Mouse (Mus musculus) G1E (cell line): ENCODE results near the gene Rrp12. TPM values are rescaled to one million over a fixed set of nuclear protein-coding genes. Genes with fewer than 3 reads are reported as not detected.
"Not testable (repeated sequence)": the region's sequence is repeated elsewhere in the genome, so short reads cannot be mapped to it uniquely, and the experiment has no call there.

Source experiments
- ATAC-seq: 2 replicates; pipeline ENCODE4 v1.8.0; 2016; ENCODE audit warnings: mild to moderate bottlenecking; ENCODE audit not compliant: insufficient number of reproducible peaks, poor library complexity, low FRiP score, severe bottlenecking; ENCODE audit errors: extremely low read depth
- DNase-seq: peaks from one replicate; pipeline ENCODE4 v3.0.0; 2012; ENCODE audit warnings: low spot score
- H3K27me3 ChIP-seq: 2 replicates; pipeline ENCODE4 v1.6.1; 2012; ENCODE audit warnings: mild to moderate bottlenecking, low read length, inconsistent platforms; ENCODE audit not compliant: insufficient read depth
- H3K36me3 ChIP-seq: replicated peaks from 2 replicates; pipeline ENCODE3; 2012; ENCODE audit warnings: mild to moderate bottlenecking, inconsistent platforms
- H3K4me1 ChIP-seq: 2 replicates; pipeline ENCODE4 v1.6.1; 2012; ENCODE audit warnings: low read depth, low read length, inconsistent platforms, mixed read lengths; ENCODE audit not compliant: insufficient read depth
- H3K4me3 ChIP-seq: 2 replicates; pipeline ENCODE4 v1.5.1; 2012; ENCODE audit warnings: low read depth, mild to moderate bottlenecking, inconsistent platforms, low read length, moderate library complexity, mixed read lengths
- H3K9me3 ChIP-seq: replicated peaks from 2 replicates; pipeline ENCODE4 v1.6.1; 2012; ENCODE audit warnings: inconsistent platforms
- CTCF ChIP-seq: IDR thresholded peaks from 2 replicates; pipeline ENCODE4 v1.5.1; 2012; ENCODE audit warnings: low read depth, low read length, inconsistent platforms, mixed read lengths
- GATA1 ChIP-seq: IDR thresholded peaks from 2 replicates; pipeline ENCODE4 v1.6.1; 2012; ENCODE audit warnings: borderline replicate concordance, low read length, inconsistent platforms, mixed read lengths
- GATA2 ChIP-seq: IDR thresholded peaks from 2 replicates; pipeline ENCODE4 v1.6.1; 2012; ENCODE audit warnings: low read depth, low read length, inconsistent platforms, borderline replicate concordance
- POLR2AphosphoS5 ChIP-seq: IDR thresholded peaks from 2 replicates; pipeline ENCODE4 v1.6.1; 2012; ENCODE audit warnings: low read depth, low read length, inconsistent platforms; ENCODE audit not compliant: insufficient replicate concordance
- TAL1 ChIP-seq: conservative IDR thresholded peaks from 2 replicates; pipeline ENCODE4 v1.6.1; 2012; ENCODE audit warnings: low read depth, low read length, inconsistent platforms, mixed read lengths
- polyA plus RNA-seq: library from polyadenylated mRNA; stranded (reverse); fragments of >175 nt; gene quantifications from 2 replicates; pipeline ENCODE4 v1.2.3, GENCODE M21; 2012
- total RNA-seq, 2 experiments: library from RNA; stranded (forward) in 1 of 2; stranded (reverse) in 1 of 2; fragments of 200-1000 nt in 1 of 2; fragments of >200 nt in 1 of 2; fragmentation: Nextera tagmentation in 1 of 2; gene quantifications; 2 replicates each; pipeline ENCODE4 v1.2.3; 2014 to 2017

The Rrp12 gene
- total and polyA plus RNA-seq, 3 experiments = 14.9 to 33.8 (median 16.5) TPM

DNA sequence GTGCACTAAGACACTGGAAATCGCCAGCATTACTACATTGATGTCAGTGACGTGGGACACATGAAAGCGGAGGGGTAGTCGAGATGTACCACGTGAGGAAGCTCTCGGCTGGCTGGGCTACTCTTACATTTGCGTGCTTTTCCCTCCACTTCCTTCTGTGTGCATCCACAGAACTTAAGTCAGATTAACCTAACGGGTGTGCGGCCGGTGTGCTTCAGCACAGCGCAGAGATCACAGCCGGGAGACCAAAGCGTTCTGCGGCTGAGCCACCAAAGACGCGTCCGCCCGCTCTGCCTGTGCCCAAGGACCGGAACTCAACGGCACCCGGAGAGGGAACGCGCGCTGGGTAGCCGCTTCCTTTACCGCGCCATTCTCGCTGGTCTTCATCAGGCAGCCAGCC, 36.7 kb upstream of the Rrp12 start:
- ATAC-seq = no peak
- H3K36me3 ChIP-seq = peaks cover 60% of the 10 kb centered on the region

DNA sequence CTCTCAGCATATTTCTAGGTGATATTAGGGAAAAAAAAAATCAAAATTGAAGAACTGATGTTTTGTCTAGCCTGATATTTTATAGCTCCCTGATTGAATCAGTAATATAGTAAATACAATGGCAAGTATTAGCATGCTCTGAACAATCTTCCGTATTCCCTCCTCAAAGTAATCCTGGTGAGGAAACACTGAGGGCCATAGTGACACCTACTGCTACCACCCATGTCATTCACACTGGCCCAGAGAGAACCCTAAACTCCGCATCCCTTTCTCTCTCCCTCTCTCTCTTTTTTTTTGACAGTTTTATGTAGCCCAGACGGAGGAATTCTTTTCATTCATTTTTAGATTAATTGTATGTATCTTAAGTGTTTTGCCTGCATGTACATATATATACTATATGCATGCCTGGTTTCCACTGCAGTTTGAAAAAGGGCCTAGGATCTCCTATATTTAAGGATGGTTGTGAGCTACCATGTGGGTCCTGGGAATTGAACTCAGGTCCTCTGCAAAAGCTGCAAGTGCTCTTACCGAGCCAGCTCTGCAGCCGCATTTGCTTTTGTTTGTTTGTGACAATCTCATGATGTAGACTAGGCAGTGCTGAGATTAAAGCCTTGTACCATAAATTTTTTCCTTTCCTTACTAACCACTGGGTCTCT, 24.6 kb upstream of the Rrp12 start:
- Histone ChIP-seq H3K9me3 (no peaks in the 10 kb centered on the region), H3K4me3 (no peak overlapping the region), H3K36me3 (peaks cover 87% of the 10 kb centered on the region), H3K4me1 (peaks cover 17% of the 10 kb centered on the region), H3K27me3 (no peaks in the 10 kb centered on the region)
- ATAC-seq (no peak), DNase-seq (no peak)
- TF ChIP-seq GATA1 (no peak), GATA2 (no peak), CTCF (no peak), POLR2AphosphoS5 (no peak), TAL1 (no peak)

More for the DNA sequence above, 36.7 kb upstream of the Rrp12 start:
- TF ChIP-seq CTCF = no peak
- TF ChIP-seq POLR2AphosphoS5 = no peak
- TF ChIP-seq GATA2 = no peak
- TF ChIP-seq GATA1 = no peak
- TF ChIP-seq TAL1 = no peak
- Histone ChIP-seq H3K4me1 (peaks cover 36% of the 10 kb centered on the region), H3K9me3 (no peaks in the 10 kb centered on the region), H3K4me3 (peak overlapping the region; percentile 96), H3K27me3 (no peaks in the 10 kb centered on the region)
- peak; percentile 32 for DNase-seq

DNA sequence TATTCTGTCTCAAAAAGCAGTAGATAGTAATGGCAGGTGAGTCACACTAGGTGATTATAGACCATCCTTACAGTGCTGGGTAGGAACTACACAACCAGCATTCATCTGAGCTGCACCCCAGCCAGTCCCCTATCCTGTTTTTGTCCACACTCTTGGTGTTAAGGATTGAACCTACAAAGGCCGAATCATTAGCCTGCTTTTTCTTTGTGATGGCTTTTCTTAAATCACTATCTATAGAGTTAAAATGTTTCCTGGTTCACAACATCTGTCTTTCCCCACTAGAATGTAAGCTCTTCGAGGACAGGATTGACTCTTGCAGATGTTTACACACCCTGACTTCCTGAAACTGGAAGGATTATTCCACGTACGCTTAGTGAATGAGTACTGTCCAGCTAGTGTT, 23.5 kb upstream of the Rrp12 start:
- Histone ChIP-seq H3K4me3 (no peak overlapping the region), H3K36me3 (peaks cover 88% of the 10 kb centered on the region), H3K9me3 (no peaks in the 10 kb centered on the region), H3K4me1 (peaks cover 27% of the 10 kb centered on the region), H3K27me3 (no peaks in the 10 kb centered on the region)
- DNase-seq = no peak
- no peak for TF ChIP-seq CTCF
- peak; percentile 35; the same call in 1 of the 2 replicates for TF ChIP-seq POLR2AphosphoS5
- ATAC-seq = no peak

DNA sequence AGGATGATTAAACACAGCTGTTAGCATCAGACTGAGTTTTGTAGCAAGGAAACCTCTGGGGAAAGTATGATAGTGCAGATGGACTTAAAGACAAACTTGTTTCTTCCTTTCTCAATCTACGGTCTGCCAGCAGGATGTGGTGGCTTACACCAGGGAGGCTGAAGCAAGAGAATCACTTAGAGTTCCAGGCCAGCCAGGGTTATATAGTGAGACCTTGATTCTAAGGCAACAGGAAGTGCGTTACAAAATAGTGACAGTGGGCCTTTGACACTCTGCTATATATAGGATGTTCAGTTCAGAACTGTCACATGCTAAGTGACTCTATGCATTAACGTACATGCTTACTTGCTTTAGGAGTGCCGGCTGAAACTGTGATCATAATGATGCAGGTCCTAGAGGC, 20.9 kb upstream of the Rrp12 start:
- H3K9me3 ChIP-seq = no peaks in the 10 kb centered on the region
- DNase-seq (no peak), ATAC-seq (no peak)
- H3K36me3 ChIP-seq = peaks cover 81% of the 10 kb centered on the region
- H3K4me1 ChIP-seq = peaks cover 45% of the 10 kb centered on the region
- no peak overlapping the region for H3K4me3 ChIP-seq
- TF ChIP-seq GATA2 (no peak), CTCF (no peak), TAL1 (no peak)
- no peaks in the 10 kb centered on the region for H3K27me3 ChIP-seq

DNA sequence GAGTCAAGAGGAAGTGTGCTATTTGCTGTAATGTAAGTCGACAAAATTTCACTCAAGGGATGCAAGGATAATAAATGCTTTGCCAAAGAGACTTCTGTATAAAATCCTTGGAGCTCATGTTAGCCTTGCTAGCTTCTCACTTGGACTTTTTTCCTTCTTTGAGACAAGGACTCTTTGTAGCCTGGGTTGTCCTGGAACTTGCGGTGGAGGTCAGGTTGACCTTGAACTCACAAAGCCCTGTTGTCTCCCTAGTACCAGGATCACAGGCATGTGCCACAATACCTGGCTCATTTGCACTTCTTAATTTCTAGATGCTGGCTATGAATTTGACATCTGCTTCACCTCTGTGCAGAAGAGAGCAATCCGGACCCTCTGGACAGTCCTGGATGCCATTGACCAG, 19.3 kb upstream of the Rrp12 start:
- Histone ChIP-seq H3K36me3 (peaks cover 65% of the 10 kb centered on the region), H3K4me1 (peaks cover 52% of the 10 kb centered on the region), H3K4me3 (no peak overlapping the region; the same call in 1 of the 2 replicates), H3K9me3 (no peaks in the 10 kb centered on the region), H3K27me3 (no peaks in the 10 kb centered on the region)
- DNase-seq (no peak), ATAC-seq (no peak)
- TF ChIP-seq GATA1 = no peak
- no peak for TF ChIP-seq POLR2AphosphoS5
- no peak for TF ChIP-seq GATA2
- no peak for TF ChIP-seq CTCF

DNA sequence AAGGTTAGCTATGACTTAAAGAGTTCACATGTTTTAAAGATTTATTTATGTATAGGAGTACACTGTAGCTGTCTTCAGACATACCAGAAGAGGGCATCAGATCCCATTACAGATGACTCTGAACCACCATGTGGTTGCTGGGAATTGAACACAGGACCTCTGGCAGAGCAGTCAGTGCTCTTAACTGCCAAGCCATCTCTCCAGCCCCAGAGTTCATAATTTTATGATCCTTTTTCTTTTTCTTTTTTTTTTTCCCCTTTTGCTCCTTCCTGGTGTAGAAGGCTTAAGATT, 18.6 kb upstream of the Rrp12 start:
- H3K27me3 ChIP-seq, DNase-seq, H3K9me3 ChIP-seq, ATAC-seq: not testable (repeated sequence)
- Histone ChIP-seq H3K36me3 (peaks cover 58% of the 10 kb centered on the region), H3K4me3 (peak overlapping the region; percentile 89; the same call in 1 of the 2 replicates), H3K4me1 (peaks cover 56% of the 10 kb centered on the region)

DNA sequence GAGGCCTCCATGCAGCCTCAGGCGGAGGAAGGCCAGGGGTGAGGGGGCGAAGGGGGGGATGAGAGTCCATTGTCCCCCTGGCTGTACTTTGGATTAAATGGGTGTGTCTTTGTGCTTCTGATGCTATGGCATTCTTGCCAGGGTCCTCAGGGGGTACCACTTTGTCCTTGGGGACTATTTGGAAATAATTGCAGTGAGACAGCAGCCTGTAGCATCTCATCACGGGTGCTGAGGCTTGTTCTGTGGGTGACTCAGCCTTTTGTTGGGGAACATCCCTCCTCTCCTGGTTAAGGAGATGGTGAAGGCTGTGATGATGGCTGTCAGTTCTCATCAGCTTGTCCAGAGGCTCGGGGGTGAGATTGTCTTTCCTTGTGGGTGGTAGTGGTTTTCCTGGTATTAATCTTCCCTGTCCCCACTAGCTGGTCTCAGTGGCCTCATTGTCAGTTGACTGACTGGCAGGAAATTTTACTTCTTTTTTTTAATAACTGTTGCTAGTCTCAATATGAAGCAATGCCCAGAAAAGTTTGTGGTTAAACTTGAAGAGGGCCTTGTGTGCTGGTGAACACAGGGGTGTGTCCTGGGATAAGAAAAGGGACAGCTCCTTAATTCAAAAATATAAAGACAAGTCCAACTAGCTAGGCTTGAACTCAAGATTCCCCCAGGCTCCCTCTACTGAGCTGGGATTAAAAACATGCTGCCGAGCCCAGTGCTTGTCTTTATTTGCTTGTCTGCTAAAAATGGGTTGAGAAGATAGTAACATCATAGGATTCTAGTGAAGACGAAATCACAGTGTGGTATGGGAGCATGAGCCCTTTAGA, 18.0 kb upstream of the Rrp12 start:
- no peak for TF ChIP-seq GATA1
- no peak for TF ChIP-seq GATA2
- TF ChIP-seq POLR2AphosphoS5 = no peak
- no peak for TF ChIP-seq CTCF
- no peak for TF ChIP-seq TAL1
- Histone ChIP-seq H3K27me3 (no peaks in the 10 kb centered on the region), H3K36me3 (peaks cover 52% of the 10 kb centered on the region), H3K4me1 (peaks cover 60% of the 10 kb centered on the region), H3K9me3 (no peaks in the 10 kb centered on the region), H3K4me3 (peak overlapping the region; percentile 89)
- DNase-seq (no peak), ATAC-seq (peak; percentile 32; the same call in 1 of the 2 replicates)
